Mouse (Mus musculus) frontal cortex, postnatal 10 days (tissue): ENCODE data around the gene Glycam1.
"Not testable (repeated sequence)": the region's sequence is repeated elsewhere in the genome, so short reads cannot be mapped to it uniquely, and the experiment has no call there.

Experiments used
- DNase-seq, 2 experiments: peaks; one replicate each; pipeline ENCODE4 v3.0.0; 2022; ENCODE audit warnings: low spot score in 2 of 2, mixed read lengths in 1 of 2

Glycam1 gene

GRCm38 (mm10) chr15:103564981-103565380 lies at the start of gene Glycam1:
TSS of gene Glycam1 (minus strand) at chr15:103565081.
- DNase-seq = no peak

- DNase-seq = no peak
These were observed 39.6 kb upstream of the Glycam1 start for GRCm38 (mm10) chr15:103604481-103604880.

- DNase-seq = no peak
These were observed 25.9 kb upstream of the Glycam1 start for GRCm38 (mm10) chr15:103590779-103591178.

- not testable (repeated sequence) for DNase-seq
These were observed 22.9 kb upstream of the Glycam1 start for GRCm38 (mm10) chr15:103587752-103588151.

- DNase-seq = no peak
These were observed 21.0 kb upstream of the Glycam1 start for GRCm38 (mm10) chr15:103585876-103586275.

- no peak for DNase-seq
These were observed 12.7 kb downstream of the Glycam1 start for GRCm38 (mm10) chr15:103552096-103552690.

GRCm38 (mm10) chr15:103551053-103551452 lies 13.8 kb downstream of the Glycam1 start:
- DNase-seq = no peak

- DNase-seq = no peak
These were observed 15.4 kb downstream of the Glycam1 start for GRCm38 (mm10) chr15:103549475-103549874.

GRCm38 (mm10) chr15:103547983-103548382 lies 16.9 kb downstream of the Glycam1 start:
- no peak for DNase-seq

GRCm38 (mm10) chr15:103542526-103542925 lies 22.4 kb downstream of the Glycam1 start:
- no peak for DNase-seq

GRCm38 (mm10) chr15:103540646-103541045 lies 24.2 kb downstream of the Glycam1 start:
- DNase-seq = no peak

- DNase-seq = peak in 1 of 2 experiments; percentile 4
These were observed 25.6 kb downstream of the Glycam1 start for GRCm38 (mm10) chr15:103539259-103539658.

GRCm38 (mm10) chr15:103537822-103538213 lies 27.1 kb downstream of the Glycam1 start, which contains the start of gene Ppp1r1a:
TSS of gene Ppp1r1a (minus strand) at chr15:103538003.
- DNase-seq = peak in 1 of 2 experiments; percentile 75

- peak in 1 of 2 experiments; percentile 59 for DNase-seq
These were observed 27.7 kb downstream of the Glycam1 start for GRCm38 (mm10) chr15:103537011-103537821.

- no peak for DNase-seq
These were observed 28.4 kb downstream of the Glycam1 start for GRCm38 (mm10) chr15:103536456-103536855.

- no peak for DNase-seq
These were observed 29.1 kb downstream of the Glycam1 start for GRCm38 (mm10) chr15:103535786-103536185.

- DNase-seq = no peak
These were observed 29.9 kb downstream of the Glycam1 start for GRCm38 (mm10) chr15:103535030-103535429.

GRCm38 (mm10) chr15:103534054-103534620 lies 30.7 kb downstream of the Glycam1 start:
- DNase-seq = no peak

GRCm38 (mm10) chr15:103530372-103530771 lies 34.5 kb downstream of the Glycam1 start:
- peak in 1 of 2 experiments; percentile 62 for DNase-seq

- DNase-seq = no peak
These were observed 41.7 kb downstream of the Glycam1 start for GRCm38 (mm10) chr15:103523156-103523555.

GRCm38 (mm10) chr15:103522458-103523099 lies 42.3 kb downstream of the Glycam1 start:
- no peak for DNase-seq
